In the genomic region with DNA sequence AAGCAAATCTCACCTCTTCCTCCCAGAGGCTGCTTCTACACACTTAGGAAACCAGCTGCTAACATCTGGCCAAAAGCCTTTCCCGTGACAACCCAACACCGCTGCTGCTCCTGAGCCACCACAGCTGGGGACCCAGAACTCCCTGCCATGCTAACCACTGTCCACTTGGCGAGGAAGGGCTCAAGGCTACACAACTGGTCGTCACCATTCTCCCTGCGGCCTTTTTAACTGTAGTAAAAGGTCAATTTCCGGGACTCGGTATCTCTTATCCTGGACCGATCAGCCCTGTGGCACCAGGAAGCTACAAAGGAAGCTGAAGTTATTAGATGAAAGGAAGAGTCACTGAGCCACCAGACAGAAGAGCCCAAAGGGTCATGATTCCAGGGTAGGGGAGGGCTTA, we compare ENCODE assay signal across 10 mouse cellular contexts. TPM values are rescaled to one million over a fixed set of nuclear protein-coding genes. Genes with fewer than 3 reads are reported as not detected.
DNase-seq lines count a peak whose midpoint lies in the region; ATAC-seq and TF ChIP-seq lines count a peak whose summit lies in the region.
"Had no signal": no experiment of that assay in that cellular context is flagged by ENCODE, and none has a peak within 500 bp of the region (broad histone marks: within the 10 kb centered on the region; RNA-seq: fewer than 3 reads in every experiment).

No protein-coding gene starts in this region.

- DNase-seq in adrenal gland, postnatal 10 days: peak; percentile 34
- DNase-seq in adrenal gland, adult 18-20 months (ENCODE audit: low spot score in 2 of 2): no peak
- no peak for DNase-seq in kidney, adult 9 months
- DNase-seq in heart, postnatal 0 days (ENCODE audit: low spot score): no peak
- DNase-seq in lung, postnatal 4 days: peak; percentile 49 to 69
- no peak for DNase-seq in gastrocnemius, adult 8-10 months (ENCODE audit: low spot score in 2 of 2)
- no peak for DNase-seq in cerebellum, postnatal 4 days (ENCODE audit: low spot score in 2 of 2)

- no peak; the same call in 1 of the 2 replicates for ATAC-seq in kidney, embryonic 16.5 days (ENCODE audit: low FRiP score, low TSS enrichment)
- ATAC-seq in heart, postnatal 0 days (ENCODE audit: insufficient read depth, low read depth): 0 out of 2 replicates have a peak, but pooled peaks have one; percentile 13
- ATAC-seq: forebrain, embryonic 13.5 days; hindbrain, postnatal 0 days had no signal

- no peaks in the 10 kb centered on the region for H3K27me3 ChIP-seq in kidney, embryonic 16.5 days (ENCODE audit: insufficient read depth, low read length)
- no peaks in the 10 kb centered on the region for H3K27me3 ChIP-seq in heart, postnatal 0 days (ENCODE audit: control insufficient read depth, insufficient read depth, low read length)
- H3K27me3 ChIP-seq: forebrain, embryonic 13.5 days had no signal

- H3K27ac ChIP-seq in kidney, embryonic 16.5 days (ENCODE audit: low read length): peak overlapping the region; percentile 26; the same call in 1 of the 2 replicates
- peak overlapping the region; percentile 79 for H3K27ac ChIP-seq in heart, postnatal 0 days (ENCODE audit: low read depth)
- H3K27ac ChIP-seq: forebrain, embryonic 13.5 days; hindbrain, postnatal 0 days had no signal

- no peaks in the 10 kb centered on the region for H3K36me3 ChIP-seq in kidney, embryonic 16.5 days (ENCODE audit: insufficient read depth, low read length)
- H3K36me3 ChIP-seq in heart, postnatal 0 days (replicated peaks; ENCODE audit: control insufficient read depth, insufficient read depth, low read length): no peaks in the 10 kb centered on the region

- H3K4me2 ChIP-seq in kidney, embryonic 16.5 days (replicated peaks; ENCODE audit: low read depth, low read length): no peak overlapping the region
- no peak overlapping the region for H3K4me2 ChIP-seq in heart, postnatal 0 days (ENCODE audit: low read depth, low read length)
- H3K4me2 ChIP-seq: forebrain, embryonic 13.5 days had no signal

- no peak overlapping the region for H3K9ac ChIP-seq in kidney, embryonic 16.5 days (replicated peaks; ENCODE audit: low read length)
- no peak overlapping the region for H3K9ac ChIP-seq in heart, postnatal 0 days (replicated peaks; ENCODE audit: low read depth, low read length)
- H3K9ac ChIP-seq: forebrain, embryonic 13.5 days had no signal

- no peaks in the 10 kb centered on the region for H3K9me3 ChIP-seq in kidney, embryonic 16.5 days (ENCODE audit: low read length)
- H3K9me3 ChIP-seq in heart, postnatal 0 days (replicated peaks; ENCODE audit: control insufficient read depth, low read length): no peaks in the 10 kb centered on the region
- H3K9me3 ChIP-seq: forebrain, embryonic 13.5 days had no signal

- no peak overlapping the region for H3K4me3 ChIP-seq in kidney, embryonic 16.5 days (ENCODE audit: low read length)
- H3K4me3 ChIP-seq in heart, postnatal 0 days (ENCODE audit: low read depth, low read length): no peak overlapping the region
- H3K4me3 ChIP-seq: forebrain, embryonic 13.5 days had no signal

- WGBS in kidney, embryonic 16.5 days: 41% methylated on average over 8 of the region's 8 CpGs
- 56% methylated on average over 8 of the region's 8 CpGs for WGBS in heart, postnatal 0 days

- no peak for TF ChIP-seq CTCF in heart, postnatal 0 days (IDR thresholded peaks at IDR 0.05; ENCODE audit: low read depth)

- peaks cover 50% of the 10 kb centered on the region for H3K4me1 ChIP-seq in kidney, embryonic 16.5 days (ENCODE audit: insufficient read depth, low read length)
- peaks cover 97% of the 10 kb centered on the region for H3K4me1 ChIP-seq in heart, postnatal 0 days (ENCODE audit: control insufficient read depth, insufficient read depth)

- TF ChIP-seq EP300 in heart, postnatal 0 days (IDR thresholded peaks at IDR 0.05; ENCODE audit: low read depth): no peak

RNA-seq across cellular contexts. Expression of gene Sorbs1, which starts 22.8 kb away (rescaled TPM):
- total RNA-seq in adrenal gland, postnatal 10 days (2021): 100 to 1,000 TPM; 172 to 181 TPM
- total RNA-seq in adrenal gland, adult 18-20 months (2021): 100 to 1,000 TPM in 1 of 2 experiments, 10 to 100 TPM in 1; 93.0 to 278 TPM
- 60.1 and 63.1 TPM in 2 replicates for polyA plus RNA-seq in kidney, embryonic 16.5 days (2015; fragmentation: Nextera tagmentation; extraction: Ambion mirVana)
- total RNA-seq in heart, postnatal 0 days (2014; rRNA removed; ENCODE audit: low replicate concordance): 77.7 and 140 TPM in 2 replicates
- polyA plus RNA-seq in heart, postnatal 0 days (2015; fragmentation: Nextera tagmentation; extraction: Ambion mirVana): 153 and 159 TPM in 2 replicates
- 100 to 1,000 TPM; 169 to 173 (median 171) TPM for total RNA-seq in gastrocnemius, adult 8-10 months (2022)

Comparison
In these comparisons a context has a peak if more than half of its experiments do, and no peak if none do; other contexts are left out.
1. DNase-seq: peak in adrenal gland, postnatal 10 days (single experiment) and lung, postnatal 4 days (2 of 2); none in adrenal gland, adult 18-20 months (0 of 2), kidney, adult 9 months (single experiment), heart, postnatal 0 days (single experiment), gastrocnemius, adult 8-10 months (0 of 2) and cerebellum, postnatal 4 days (0 of 2).